Mouse (Mus musculus): ENCODE results near the gene Mtx3. TPM values are rescaled to one million over a fixed set of nuclear protein-coding genes. Genes with fewer than 3 reads are reported as not detected.
A peak's percentile ranks its signal among the peaks of the same experiment; 100 is the strongest.

Gene Mtx3
- total and polyA plus RNA-seq, 3 experiments = 4.0 to 6.3 (median 4.3) TPM

DNA sequence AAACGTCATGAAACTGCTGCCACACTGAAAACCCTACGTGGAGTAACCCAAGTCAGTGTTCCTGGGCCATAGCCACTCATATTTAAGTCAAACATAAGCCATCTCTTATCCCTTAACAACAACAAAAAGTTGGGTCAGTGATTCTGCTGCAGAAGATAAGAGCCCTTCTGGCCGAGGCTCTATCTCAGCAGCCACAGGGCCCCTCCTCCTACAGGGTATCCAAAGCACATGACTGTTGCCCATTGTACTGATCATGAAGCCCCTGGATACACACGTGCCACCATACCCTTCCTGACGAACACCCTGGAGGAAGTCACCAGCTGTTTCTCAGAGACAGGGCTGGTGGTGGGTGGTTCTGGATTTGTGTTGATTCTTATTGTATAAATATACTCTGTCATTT lies 3.4 kb downstream of the Mtx3 start:
- TF ChIP-seq POLR2A (IDR thresholded peaks at IDR 0.05; ENCODE audit: insufficient read depth, low read depth, low read length) = no peak
- TF ChIP-seq CTCF (IDR thresholded peaks at IDR 0.05) = no peak
- no peak for TF ChIP-seq EP300 (IDR thresholded peaks at IDR 0.05; ENCODE audit: insufficient read depth, low read depth, low read length)
- Histone ChIP-seq H3K4me1 (ENCODE audit: control insufficient read depth, insufficient read depth, low read length) (no peaks in the 10 kb centered on the region; the same call in 1 of the 2 replicates), H3K27me3 (ENCODE audit: control insufficient read depth, insufficient read depth, low read length) (no peaks in the 10 kb centered on the region), H3K27ac (no peak overlapping the region), H3K9ac (ENCODE audit: low read depth, low read length) (no peak overlapping the region), H3K4me3 (no peak overlapping the region), H3K79me2 (replicated peaks; ENCODE audit: control insufficient read depth, insufficient read depth, low read length) (no peaks in the 10 kb centered on the region), H3K36me3 (ENCODE audit: control insufficient read depth, insufficient read depth, low read length) (no peaks in the 10 kb centered on the region; the same call in 1 of the 2 replicates)
- 60% methylated on average over 5 of the region's 5 CpGs for WGBS
- intact Hi-C loops (cut with DNase I) = no loop called here
- no peak for DNase-seq

GRCm38 (mm10) chr13:92855901-92856300 lies 11.3 kb downstream of the Mtx3 start:
- no peaks in the 10 kb centered on the region for H3K27me3 ChIP-seq (ENCODE audit: control insufficient read depth, insufficient read depth, low read length)
- intact Hi-C loops (cut with DNase I) = no loop called here
- H3K27ac ChIP-seq = no peak overlapping the region
- H3K4me1 ChIP-seq (ENCODE audit: control insufficient read depth, insufficient read depth, low read length) = no peaks in the 10 kb centered on the region; the same call in 1 of the 2 replicates
- no peak overlapping the region for H3K9ac ChIP-seq (ENCODE audit: low read depth, low read length)
- WGBS = 83% methylated on average over 4 of the region's 4 CpGs
- H3K79me2 ChIP-seq (replicated peaks; ENCODE audit: control insufficient read depth, insufficient read depth, low read length) = no peaks in the 10 kb centered on the region
- H3K36me3 ChIP-seq (ENCODE audit: control insufficient read depth, insufficient read depth, low read length) = no peaks in the 10 kb centered on the region
- TF ChIP-seq CTCF (IDR thresholded peaks at IDR 0.05) = peak; percentile 45
- TF ChIP-seq POLR2A (IDR thresholded peaks at IDR 0.05; ENCODE audit: insufficient read depth, low read depth, low read length) = no peak
- TF ChIP-seq EP300 (IDR thresholded peaks at IDR 0.05; ENCODE audit: insufficient read depth, low read depth, low read length) = no peak
- DNase-seq = no peak
- H3K4me3 ChIP-seq = no peak overlapping the region

GRCm38 (mm10) chr13:92858808-92859207 lies 14.2 kb downstream of the Mtx3 start:
- H3K4me3 ChIP-seq = no peak overlapping the region
- DNase-seq = no peak

DNA sequence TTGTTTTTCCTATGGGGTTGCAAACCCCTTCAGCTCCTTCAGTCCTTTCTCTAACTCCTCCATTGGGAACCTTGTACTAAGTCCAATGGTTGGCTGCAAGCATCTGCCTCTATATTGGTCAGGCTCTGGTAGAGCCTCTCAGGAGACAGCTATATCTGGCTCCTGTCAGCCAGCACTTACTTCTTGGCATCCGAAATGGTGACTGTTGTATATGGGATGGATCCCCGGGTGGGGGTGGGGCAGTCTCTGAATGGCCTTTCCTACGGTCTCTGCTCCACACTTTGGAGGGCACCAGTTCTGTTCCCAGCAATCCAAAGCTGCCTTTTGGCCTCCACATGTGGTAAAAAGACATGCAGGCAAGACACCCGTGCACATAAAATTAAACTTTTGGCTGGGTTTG lies 15.4 kb downstream of the Mtx3 start:
- H3K79me2 ChIP-seq (replicated peaks; ENCODE audit: control insufficient read depth, insufficient read depth, low read length) = no peaks in the 10 kb centered on the region
- no peak overlapping the region for H3K27ac ChIP-seq
- no peak overlapping the region for H3K4me3 ChIP-seq
- intact Hi-C loops (cut with DNase I) = loop anchor here (5.0 to 10.0 kb wide), 2 partner anchors 108 to 205 kb away; no protein-coding TSS in a partner anchor
- H3K36me3 ChIP-seq (ENCODE audit: control insufficient read depth, insufficient read depth, low read length) = no peaks in the 10 kb centered on the region
- WGBS = 40% methylated on average over 4 of the region's 4 CpGs
- no peak overlapping the region for H3K9ac ChIP-seq (ENCODE audit: low read depth, low read length)
- H3K27me3 ChIP-seq (ENCODE audit: control insufficient read depth, insufficient read depth, low read length) = no peaks in the 10 kb centered on the region
- TF ChIP-seq CTCF (IDR thresholded peaks at IDR 0.05) (no peak), EP300 (IDR thresholded peaks at IDR 0.05; ENCODE audit: insufficient read depth, low read depth, low read length) (0 out of 2 replicates have a peak, but pooled peaks have one; percentile 16)
- DNase-seq = peak; percentile 43 to 58
- H3K4me1 ChIP-seq (ENCODE audit: control insufficient read depth, insufficient read depth, low read length) = no peaks in the 10 kb centered on the region; the same call in 1 of the 2 replicates

More at GRCm38 (mm10) chr13:92858808-92859207, 14.2 kb downstream of the Mtx3 start:
- no peak overlapping the region for H3K27ac ChIP-seq
- intact Hi-C loops (cut with DNase I) = no loop called here
- no peaks in the 10 kb centered on the region for H3K79me2 ChIP-seq (replicated peaks; ENCODE audit: control insufficient read depth, insufficient read depth, low read length)
- TF ChIP-seq CTCF (IDR thresholded peaks at IDR 0.05) (no peak), POLR2A (IDR thresholded peaks at IDR 0.05; ENCODE audit: insufficient read depth, low read depth, low read length) (no peak), EP300 (IDR thresholded peaks at IDR 0.05; ENCODE audit: insufficient read depth, low read depth, low read length) (no peak)
- no peaks in the 10 kb centered on the region; the same call in 1 of the 2 replicates for H3K4me1 ChIP-seq (ENCODE audit: control insufficient read depth, insufficient read depth, low read length)
- WGBS = 71% methylated on average over 5 of the region's 5 CpGs
- no peak overlapping the region for H3K9ac ChIP-seq (ENCODE audit: low read depth, low read length)
- H3K36me3 ChIP-seq (ENCODE audit: control insufficient read depth, insufficient read depth, low read length) = no peaks in the 10 kb centered on the region
- H3K27me3 ChIP-seq (ENCODE audit: control insufficient read depth, insufficient read depth, low read length) = no peaks in the 10 kb centered on the region

DNA sequence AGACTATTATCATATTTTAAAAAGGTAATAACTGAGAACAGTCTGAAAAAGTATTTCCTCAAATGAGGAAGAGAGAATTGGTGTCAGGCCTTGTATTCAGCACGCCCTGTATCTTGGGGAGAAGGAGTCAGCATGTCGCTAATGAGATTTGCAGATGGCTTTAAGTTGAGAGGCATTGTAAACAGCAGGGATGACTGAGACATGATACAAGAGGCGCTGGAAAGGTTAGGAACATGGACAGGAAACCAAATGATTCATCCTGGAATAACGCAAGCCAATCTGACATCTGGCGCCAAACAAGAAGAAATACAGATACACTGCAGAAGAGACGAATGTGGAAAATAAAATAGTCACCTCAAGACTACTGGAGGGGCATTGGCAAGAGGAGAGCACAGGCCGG lies 20.8 kb downstream of the Mtx3 start:
- WGBS = 37% methylated on average over 7 of the region's 7 CpGs
- no peaks in the 10 kb centered on the region for H3K79me2 ChIP-seq (replicated peaks; ENCODE audit: control insufficient read depth, insufficient read depth, low read length)
- H3K9ac ChIP-seq (ENCODE audit: low read depth, low read length) = no peak overlapping the region
- DNase-seq = no peak
- H3K27ac ChIP-seq = no peak overlapping the region
- no peak overlapping the region for H3K4me3 ChIP-seq
- intact Hi-C loops (cut with DNase I) = loop anchor here (10.0 kb wide), 1 partner anchor 199 kb away; no protein-coding TSS in a partner anchor
- H3K4me1 ChIP-seq (ENCODE audit: control insufficient read depth, insufficient read depth, low read length) = peaks cover 1% of the 10 kb centered on the region
- no peaks in the 10 kb centered on the region; the same call in 1 of the 2 replicates for H3K36me3 ChIP-seq (ENCODE audit: control insufficient read depth, insufficient read depth, low read length)
- TF ChIP-seq POLR2A (IDR thresholded peaks at IDR 0.05; ENCODE audit: insufficient read depth, low read depth, low read length) = no peak
- TF ChIP-seq EP300 (IDR thresholded peaks at IDR 0.05; ENCODE audit: insufficient read depth, low read depth, low read length) = no peak
- no peak for TF ChIP-seq CTCF (IDR thresholded peaks at IDR 0.05)
- H3K27me3 ChIP-seq (ENCODE audit: control insufficient read depth, insufficient read depth, low read length) = no peaks in the 10 kb centered on the region

- H3K36me3 ChIP-seq (ENCODE audit: control insufficient read depth, insufficient read depth, low read length) = no peaks in the 10 kb centered on the region; the same call in 1 of the 2 replicates
- H3K4me3 ChIP-seq = no peak overlapping the region
- H3K9ac ChIP-seq (ENCODE audit: low read depth, low read length) = no peak overlapping the region
- no peak for DNase-seq
- TF ChIP-seq CTCF (IDR thresholded peaks at IDR 0.05) (peak; percentile 68), EP300 (IDR thresholded peaks at IDR 0.05; ENCODE audit: insufficient read depth, low read depth, low read length) (no peak), POLR2A (IDR thresholded peaks at IDR 0.05; ENCODE audit: insufficient read depth, low read depth, low read length) (no peak)
- peaks cover 1% of the 10 kb centered on the region for H3K4me1 ChIP-seq (ENCODE audit: control insufficient read depth, insufficient read depth, low read length)
- WGBS = 44% methylated on average over 1 of the region's 1 CpGs
- no peaks in the 10 kb centered on the region for H3K27me3 ChIP-seq (ENCODE audit: control insufficient read depth, insufficient read depth, low read length)
- no peaks in the 10 kb centered on the region for H3K79me2 ChIP-seq (replicated peaks; ENCODE audit: control insufficient read depth, insufficient read depth, low read length)
- H3K27ac ChIP-seq = no peak overlapping the region
- intact Hi-C loops (cut with DNase I) = loop anchor here (2.0 to 10.0 kb wide), 2 partner anchors 120 to 198 kb away; no protein-coding TSS in a partner anchor
Measured at GRCm38 (mm10) chr13:92866680-92867079, 22.1 kb downstream of the Mtx3 start.

All from heart, adult 2 months (tissue).